Mouse (Mus musculus): ENCODE data around the gene Atp6v1f.

DNA sequence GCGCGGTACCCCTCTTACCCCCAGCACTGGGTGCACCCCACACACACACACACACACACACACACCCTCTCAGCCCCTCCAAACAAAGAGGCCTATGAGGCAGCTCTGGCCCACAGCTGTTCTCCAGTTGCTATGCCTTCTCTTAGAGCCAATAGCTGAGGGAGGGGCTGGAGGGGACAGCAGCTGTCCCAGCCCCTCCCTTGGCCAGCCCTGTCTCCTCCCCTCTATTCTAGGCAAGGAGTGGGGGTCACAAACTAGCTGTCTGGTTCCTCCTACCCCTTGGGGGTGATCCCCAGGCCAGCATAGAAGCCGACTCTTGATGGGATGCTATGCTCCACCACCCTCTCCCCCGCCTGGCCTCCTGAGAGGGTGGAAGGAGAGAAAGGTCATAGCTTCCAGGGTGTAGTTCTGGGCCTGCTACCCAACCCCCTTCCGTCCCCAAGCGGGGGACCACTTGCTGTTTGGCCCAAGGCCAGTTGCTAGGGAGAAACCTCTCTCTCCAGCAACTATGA lies 31.5 kb upstream of the Atp6v1f start:
- no peak for TF ChIP-seq CTCF (IDR thresholded peaks at IDR 0.05; ENCODE audit: low read depth)
- no peak for TF ChIP-seq EP300 (IDR thresholded peaks at IDR 0.05; ENCODE audit: low read depth)
